Mouse (Mus musculus) lung, postnatal 0 days (tissue): ENCODE data around the gene Ece1. TPM values are rescaled to one million over a fixed set of nuclear protein-coding genes. Genes with fewer than 3 reads are reported as not detected.

ENCODE experiments used
- ATAC-seq: fragments of 200-750 bp; cut with Nextera tagmentation; 2 replicates; pipeline ENCODE4 v1.8.0; 2017; ENCODE audit warnings: moderate library complexity
- DNase-seq: peaks from one replicate; pipeline ENCODE4 v3.0.0-alpha.2; 2016; ENCODE audit warnings: low spot score
- H3K27ac ChIP-seq: fragments of 300-500 bp; sonication (generic); 2 replicates; pipeline ENCODE4 v1.5.1; 2014; ENCODE audit warnings: antibody characterized with exemption, mild to moderate bottlenecking, low read length, mixed read lengths
- H3K27me3 ChIP-seq: fragments of 300-500 bp; sonication (generic); replicated peaks from 2 replicates; pipeline ENCODE4 v1.6.1; 2014; ENCODE audit warnings: low read length, mixed read lengths; ENCODE audit not compliant: insufficient read depth
- H3K36me3 ChIP-seq: fragments of 300-500 bp; sonication (generic); 2 replicates; pipeline ENCODE4 v1.6.1; 2014; ENCODE audit warnings: low read length, mixed read lengths; ENCODE audit not compliant: insufficient read depth
- H3K4me1 ChIP-seq: fragments of 300-500 bp; sonication (generic); 2 replicates; pipeline ENCODE4 v1.6.1; 2014; ENCODE audit warnings: antibody characterized with exemption, low read depth, low read length, mixed read lengths; ENCODE audit not compliant: insufficient read depth
- H3K4me2 ChIP-seq: fragments of 300-500 bp; sonication (generic); replicated peaks from 2 replicates; pipeline ENCODE4 v1.6.1; 2014; ENCODE audit warnings: low read depth, mild to moderate bottlenecking, low read length, moderate library complexity, mixed read lengths
- H3K4me3 ChIP-seq: fragments of 300-500 bp; sonication (generic); 2 replicates; pipeline ENCODE4 v1.5.1; 2014; ENCODE audit warnings: low read depth, low read length
- H3K9ac ChIP-seq: fragments of 300-500 bp; sonication (generic); replicated peaks from 2 replicates; pipeline ENCODE4 v1.6.1; 2014; ENCODE audit warnings: low read depth, mild to moderate bottlenecking
- H3K9me3 ChIP-seq: fragments of 300-500 bp; sonication (generic); 2 replicates; pipeline ENCODE4 v1.6.1; 2016; ENCODE audit warnings: low read length, mixed read lengths
- CTCF ChIP-seq: IDR thresholded peaks from 2 replicates; pipeline ENCODE4 v1.5.1; 2016; ENCODE audit warnings: antibody characterized with exemption, mild to moderate bottlenecking
- EP300 ChIP-seq: IDR thresholded peaks from 2 replicates; pipeline ENCODE4 v1.6.1; 2016; ENCODE audit warnings: antibody characterized with exemption, mild to moderate bottlenecking, control low read depth
- WGBS: fragments of 180-500 bp; shearing (Covaris S2); extraction: QIAGEN DNeasy Blood & Tissue Kit; methylation state at CpG from one replicate; pipeline ENCODE4 v1.1.7; 2014; 5-methylcytosine and 5-hydroxymethylcytosine counted together
- polyA plus RNA-seq: library from polyadenylated mRNA; unstranded; fragments of >200 nt; fragmentation: Nextera tagmentation; extraction: Ambion mirVana; gene quantifications from 2 replicates; pipeline ENCODE4 v1.2.1, GENCODE M21; 2015

Gene Ece1
- polyA plus RNA-seq, 1 experiment from 2014 or later: 80.9 TPM

- TF ChIP-seq EP300 (peak; percentile 45; the same call in 1 of the 2 replicates), CTCF (no peak)
- Histone ChIP-seq H3K27me3 (no peaks in the 10 kb centered on the region), H3K4me2 (no peak overlapping the region), H3K36me3 (no peaks in the 10 kb centered on the region), H3K9ac (no peak overlapping the region), H3K4me1 (no peaks in the 10 kb centered on the region), H3K4me3 (no peak overlapping the region), H3K27ac (no peak overlapping the region), H3K9me3 (no peaks in the 10 kb centered on the region)
- ATAC-seq (peak; percentile 74), DNase-seq (peak; percentile 67)
- WGBS: 60% methylated on average over 2 of the region's 2 CpGs
Measured at GRCm38 (mm10) chr4:137819487-137819886, 42.5 kb upstream of the Ece1 start.

DNA sequence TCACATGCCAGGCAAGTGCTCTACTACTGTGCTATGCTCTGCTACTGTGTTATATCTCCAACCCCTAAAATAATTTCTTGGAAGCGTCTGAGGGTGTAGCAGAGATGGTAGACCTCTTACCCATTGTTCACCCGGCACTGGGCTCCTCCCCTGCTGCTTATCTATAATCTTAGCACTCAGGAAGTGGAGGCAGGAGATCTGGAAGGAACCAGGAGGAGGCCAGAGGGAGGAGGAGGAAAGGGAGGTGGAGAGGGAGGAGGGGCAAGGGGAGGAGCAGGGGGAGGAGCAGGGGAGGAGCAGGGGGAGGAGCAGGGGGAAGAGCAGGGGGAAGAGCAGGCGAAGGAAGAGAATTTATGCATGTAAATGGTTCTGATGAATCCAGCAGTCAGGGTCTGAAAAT is 41.3 kb upstream of the Ece1 start:
- H3K27ac ChIP-seq: no peak overlapping the region
- 15% methylated on average over 3 of the region's 3 CpGs for WGBS
- no peak overlapping the region for H3K4me3 ChIP-seq
- DNase-seq: peak; percentile 56
- H3K4me1 ChIP-seq: no peaks in the 10 kb centered on the region
- no peaks in the 10 kb centered on the region for H3K36me3 ChIP-seq
- no peaks in the 10 kb centered on the region for H3K27me3 ChIP-seq
- no peak overlapping the region for H3K4me2 ChIP-seq
- peak; percentile 73 for ATAC-seq
- TF ChIP-seq CTCF (no peak), EP300 (no peak)
- no peak overlapping the region for H3K9ac ChIP-seq
- H3K9me3 ChIP-seq: no peaks in the 10 kb centered on the region

GRCm38 (mm10) chr4:137822537-137822936 is 39.5 kb upstream of the Ece1 start:
- DNase-seq (no peak), ATAC-seq (no peak)
- no peaks in the 10 kb centered on the region for H3K9me3 ChIP-seq
- no peaks in the 10 kb centered on the region for H3K36me3 ChIP-seq
- WGBS: 94% methylated on average over 5 of the region's 5 CpGs
- no peaks in the 10 kb centered on the region for H3K4me1 ChIP-seq
- no peak overlapping the region for H3K9ac ChIP-seq
- no peaks in the 10 kb centered on the region for H3K27me3 ChIP-seq
- no peak overlapping the region for H3K4me2 ChIP-seq
- H3K4me3 ChIP-seq: no peak overlapping the region
- TF ChIP-seq EP300: no peak
- TF ChIP-seq CTCF: no peak
- H3K27ac ChIP-seq: no peak overlapping the region

- 85% methylated on average over 3 of the region's 3 CpGs for WGBS
- Histone ChIP-seq H3K9ac (no peak overlapping the region), H3K4me2 (no peak overlapping the region), H3K27ac (no peak overlapping the region), H3K4me3 (no peak overlapping the region), H3K9me3 (no peaks in the 10 kb centered on the region), H3K36me3 (no peaks in the 10 kb centered on the region), H3K27me3 (no peaks in the 10 kb centered on the region), H3K4me1 (no peaks in the 10 kb centered on the region)
- DNase-seq (no peak), ATAC-seq (no peak)
- TF ChIP-seq CTCF: no peak
- no peak for TF ChIP-seq EP300
Measured at GRCm38 (mm10) chr4:137823542-137823941, 38.5 kb upstream of the Ece1 start.

GRCm38 (mm10) chr4:137824881-137825280 is 37.2 kb upstream of the Ece1 start:
- Histone ChIP-seq H3K27ac (no peak overlapping the region), H3K4me2 (no peak overlapping the region), H3K9ac (no peak overlapping the region), H3K4me3 (no peak overlapping the region), H3K36me3 (no peaks in the 10 kb centered on the region), H3K27me3 (no peaks in the 10 kb centered on the region), H3K9me3 (no peaks in the 10 kb centered on the region), H3K4me1 (no peaks in the 10 kb centered on the region)
- no peak for ATAC-seq
- 65% methylated on average over 2 of the region's 2 CpGs for WGBS
- TF ChIP-seq CTCF (no peak), EP300 (no peak)
- no peak for DNase-seq

DNA sequence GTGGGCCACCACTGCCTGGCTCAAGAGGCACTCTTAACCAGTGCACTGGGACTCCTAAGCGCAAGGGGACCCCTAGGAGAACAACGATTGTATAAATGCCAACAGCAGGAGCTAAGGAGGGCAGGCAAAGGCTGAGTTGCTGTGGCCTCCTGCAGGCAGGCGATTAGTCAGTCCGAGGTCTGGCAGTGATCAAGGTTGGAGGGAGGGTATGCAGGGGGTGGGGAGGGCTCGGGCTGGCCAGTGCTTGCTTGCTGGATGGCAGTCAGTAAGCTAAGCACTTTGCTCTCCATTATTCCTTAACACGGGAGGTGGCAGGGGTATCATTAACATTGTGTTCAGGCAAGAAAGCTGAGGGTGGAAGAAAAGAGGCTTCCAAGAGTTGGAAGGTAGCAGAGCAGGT is 31.7 kb upstream of the Ece1 start:
- no peak overlapping the region for H3K4me2 ChIP-seq
- H3K4me3 ChIP-seq: no peak overlapping the region
- TF ChIP-seq CTCF (no peak), EP300 (no peak)
- whole genome bisulfite sequencing: 17% methylated on average over 6 of the region's 6 CpGs
- H3K9me3 ChIP-seq: no peaks in the 10 kb centered on the region
- no peaks in the 10 kb centered on the region for H3K4me1 ChIP-seq
- no peaks in the 10 kb centered on the region for H3K36me3 ChIP-seq
- H3K27me3 ChIP-seq: no peaks in the 10 kb centered on the region
- DNase-seq: no peak
- H3K9ac ChIP-seq: no peak overlapping the region
- no peak for ATAC-seq
- no peak overlapping the region for H3K27ac ChIP-seq

- 69% methylated on average over 11 of the region's 11 CpGs for WGBS
- H3K27ac ChIP-seq: no peak overlapping the region
- no peak for ATAC-seq
- H3K4me1 ChIP-seq: no peaks in the 10 kb centered on the region
- no peak overlapping the region for H3K4me2 ChIP-seq
- H3K9ac ChIP-seq: no peak overlapping the region
- no peak for TF ChIP-seq CTCF
- no peak for TF ChIP-seq EP300
- no peak overlapping the region for H3K4me3 ChIP-seq
- H3K9me3 ChIP-seq: no peaks in the 10 kb centered on the region
- no peaks in the 10 kb centered on the region for H3K27me3 ChIP-seq
- no peak for DNase-seq
- no peaks in the 10 kb centered on the region for H3K36me3 ChIP-seq
Measured at GRCm38 (mm10) chr4:137831598-137831997, 30.4 kb upstream of the Ece1 start.
